Mouse (Mus musculus) telencephalon, adult 2 months (tissue): ENCODE measurements around the gene Nr1h4.

Source experiments
- DNase-seq: peaks from one replicate; pipeline ENCODE4 v3.0.0-alpha.2; 2011; ENCODE audit warnings: low read depth, low spot score

The Nr1h4 gene

GRCm38 (mm10) chr10:89432743-89433142, 100.6 kb downstream of the Nr1h4 start:
- DNase-seq: no peak

DNA sequence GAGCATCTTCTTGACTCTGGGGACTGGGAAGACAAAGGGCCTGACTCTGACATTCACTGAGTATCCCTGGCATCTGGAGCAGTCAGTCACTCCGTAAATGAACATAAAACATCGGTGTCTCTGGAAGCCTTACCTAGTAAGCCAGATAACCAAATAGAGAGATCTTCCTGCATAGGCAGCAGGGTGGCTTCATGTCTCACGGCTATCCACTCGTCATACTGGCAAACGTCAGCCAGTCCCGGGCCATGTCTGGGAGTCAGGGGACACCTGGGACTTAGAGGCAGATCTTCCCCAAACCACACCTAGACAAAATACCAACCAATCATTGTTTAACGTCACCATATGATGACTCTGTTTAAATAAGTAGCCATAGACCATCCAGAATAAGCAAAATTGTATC, 102.6 kb downstream of the Nr1h4 start:
- DNase-seq: no peak

GRCm38 (mm10) chr10:89424800-89425393, 108.5 kb downstream of the Nr1h4 start:
- DNase-seq: no peak

- no peak for DNase-seq
These were observed 109.2 kb downstream of the Nr1h4 start for GRCm38 (mm10) chr10:89424217-89424616.

- DNase-seq: no peak
These were observed 110.1 kb downstream of the Nr1h4 start for GRCm38 (mm10) chr10:89423164-89423778.

GRCm38 (mm10) chr10:89422504-89423158, 110.8 kb downstream of the Nr1h4 start:
- no peak for DNase-seq

DNA sequence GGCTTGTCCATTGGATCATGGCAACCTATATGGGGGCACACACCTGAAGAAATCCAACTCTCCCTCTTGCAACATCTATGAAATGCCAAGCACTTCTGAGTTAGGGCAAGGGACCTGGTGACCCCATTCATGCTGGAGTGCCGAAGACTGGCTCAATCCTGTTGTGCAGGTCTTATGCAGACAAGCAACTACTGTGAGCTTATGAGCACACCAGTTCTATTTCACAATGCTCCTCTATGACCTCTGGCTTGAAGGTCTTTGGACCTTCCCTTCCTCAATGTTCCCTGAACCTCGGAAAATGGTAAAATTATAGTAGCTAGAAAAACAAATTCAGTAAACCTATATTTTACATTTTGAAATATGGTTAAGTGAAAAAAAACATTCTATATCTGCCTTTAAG, 115.4 kb downstream of the Nr1h4 start:
- no peak for DNase-seq

- DNase-seq: no peak
These were observed 117.9 kb downstream of the Nr1h4 start for GRCm38 (mm10) chr10:89415478-89415877.

- DNase-seq: no peak
These were observed 125.8 kb downstream of the Nr1h4 start for GRCm38 (mm10) chr10:89407551-89407950.

DNA sequence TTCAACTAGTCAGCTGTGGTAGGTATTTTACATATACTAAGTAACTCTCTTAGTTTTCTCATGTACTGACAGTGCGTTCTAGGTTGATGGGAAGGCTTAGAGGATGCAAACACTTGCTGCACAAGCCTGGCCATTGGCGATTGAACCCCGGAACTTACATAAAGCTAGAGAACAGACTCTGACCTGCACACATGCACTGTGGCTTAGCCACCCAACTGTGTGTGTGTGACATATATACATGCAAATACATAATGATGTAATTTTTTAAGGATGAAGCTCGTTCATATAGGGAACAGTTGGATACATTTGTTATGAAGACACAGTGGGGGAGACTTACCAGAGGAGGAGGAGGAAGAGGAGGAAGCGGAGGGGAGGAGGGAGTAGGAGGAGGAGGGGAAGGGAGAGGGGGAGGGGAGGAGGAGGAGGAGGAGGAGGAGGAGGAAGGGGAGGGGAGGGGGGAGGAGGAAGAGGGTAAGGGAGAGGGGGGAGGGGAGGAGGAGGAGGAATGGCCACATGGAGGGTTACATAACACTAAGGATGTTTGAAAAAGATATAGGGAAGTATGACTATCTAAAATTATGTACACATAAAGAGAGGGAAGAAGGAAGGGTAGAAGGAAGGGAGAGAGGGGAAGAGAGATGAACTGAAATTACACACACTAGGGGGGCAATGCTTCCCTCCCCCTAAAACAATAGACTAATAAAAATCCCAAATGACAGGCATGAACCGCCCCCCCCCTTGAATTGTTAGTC, 126.5 kb downstream of the Nr1h4 start:
- DNase-seq: no peak

- no peak for DNase-seq
These were observed 128.4 kb downstream of the Nr1h4 start for GRCm38 (mm10) chr10:89404936-89405335.
